Mouse (Mus musculus) brain, embryonic 14.5 days (tissue): ENCODE measurements around the gene Lmx1a. TPM values are rescaled to one million over a fixed set of nuclear protein-coding genes. Genes with fewer than 3 reads are reported as not detected.

Experiments
- DNase-seq: peaks from one replicate; pipeline ENCODE4 v3.0.0-alpha.2; 2011; ENCODE audit warnings: low read depth
- CTCF ChIP-seq: fragments of 200-500 bp; IDR thresholded peaks from 2 replicates; pipeline ENCODE4 v1.5.1; 2012; ENCODE audit warnings: inconsistent platforms, mild to moderate bottlenecking, moderate library complexity, borderline replicate concordance; ENCODE audit not compliant: insufficient read depth, insufficient read length; ENCODE audit errors: extremely low read depth
- POLR2A ChIP-seq: fragments of 200-500 bp; IDR thresholded peaks from 2 replicates; pipeline ENCODE4 v1.6.1; 2012; ENCODE audit warnings: mild to moderate bottlenecking, inconsistent platforms, borderline replicate concordance; ENCODE audit not compliant: poor library complexity, insufficient read depth, insufficient read length, severe bottlenecking; ENCODE audit errors: extremely low read depth
- polyA plus RNA-seq: library from polyadenylated mRNA; depleted of rRNA; stranded (reverse); fragments of >200 nt; gene quantifications from 2 replicates; pipeline ENCODE4 v1.2.3, GENCODE M21; 2012

The Lmx1a gene
- polyA plus RNA-seq, 1 experiment, result 8.4 TPM

DNA sequence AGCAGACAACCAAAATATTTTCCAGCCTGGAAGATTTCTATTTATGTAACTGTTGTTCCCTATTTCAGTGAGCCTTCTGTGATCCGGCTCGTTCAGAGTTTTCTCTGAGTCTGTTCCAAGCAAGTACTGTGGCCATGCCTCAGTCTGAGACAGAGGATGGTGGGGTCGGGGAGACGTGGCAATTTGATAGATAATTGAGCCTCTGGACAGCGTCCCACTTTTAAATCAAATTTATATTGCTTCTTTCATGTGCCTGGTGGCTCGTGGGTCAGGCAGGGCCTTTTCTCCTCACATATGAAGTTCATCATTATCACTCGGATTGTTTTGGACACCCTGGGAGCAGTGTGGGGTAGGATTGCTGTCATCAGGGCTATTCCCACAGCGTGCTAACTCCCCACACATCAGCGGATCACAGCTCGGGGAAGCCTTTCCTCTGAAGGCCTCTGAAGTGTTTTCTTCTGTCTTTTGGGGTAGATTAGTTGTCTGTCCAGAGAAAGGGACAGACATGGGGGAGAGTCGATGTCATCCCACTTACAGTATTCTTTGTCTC, 6.9 kb downstream of the Lmx1a start:
- no peak for TF ChIP-seq CTCF
- TF ChIP-seq POLR2A, result no peak
- DNase-seq, result no peak

DNA sequence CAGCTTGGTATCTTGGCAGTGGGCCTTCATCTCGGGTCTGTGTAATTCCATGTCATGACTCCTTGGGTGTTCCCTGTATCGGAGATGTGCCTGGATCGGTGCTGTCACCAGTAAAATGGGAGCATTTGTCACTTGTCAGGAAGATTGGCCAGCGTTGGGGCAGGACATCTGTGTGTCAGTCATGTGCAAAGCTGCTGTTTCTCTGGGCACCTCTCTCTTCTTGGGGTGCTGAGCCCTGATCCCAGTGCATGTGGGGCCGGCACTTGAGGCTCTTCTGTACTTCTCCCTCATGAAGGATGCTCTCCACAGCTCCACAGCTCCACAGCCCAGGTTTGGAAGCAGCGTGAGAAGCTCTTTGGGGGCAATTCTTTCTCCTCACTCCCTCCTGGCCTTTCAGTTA, 10.7 kb downstream of the Lmx1a start:
- TF ChIP-seq CTCF, result no peak
- no peak for TF ChIP-seq POLR2A
- no peak for DNase-seq

DNA sequence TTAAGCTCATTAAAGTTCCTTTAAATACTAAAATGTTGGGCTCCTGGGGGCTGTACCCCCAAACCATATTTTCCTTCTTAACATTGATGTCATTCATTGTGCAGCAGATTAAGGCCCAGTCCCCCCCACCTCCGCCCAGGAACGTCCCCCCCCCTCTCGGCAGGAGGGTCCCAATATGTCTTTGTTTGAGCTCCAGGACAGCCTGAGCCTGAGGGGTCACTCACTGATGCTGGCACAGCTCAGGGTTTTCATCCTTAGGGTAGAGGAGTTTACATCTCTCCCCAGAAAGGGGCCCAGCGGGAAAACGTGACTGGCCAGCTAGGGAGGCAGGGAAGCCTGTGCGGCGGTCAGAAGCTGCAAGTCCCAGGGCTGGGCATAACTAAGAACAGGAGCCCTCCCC, 11.2 kb downstream of the Lmx1a start:
- no peak for TF ChIP-seq POLR2A
- no peak for TF ChIP-seq CTCF
- DNase-seq, result no peak

DNA sequence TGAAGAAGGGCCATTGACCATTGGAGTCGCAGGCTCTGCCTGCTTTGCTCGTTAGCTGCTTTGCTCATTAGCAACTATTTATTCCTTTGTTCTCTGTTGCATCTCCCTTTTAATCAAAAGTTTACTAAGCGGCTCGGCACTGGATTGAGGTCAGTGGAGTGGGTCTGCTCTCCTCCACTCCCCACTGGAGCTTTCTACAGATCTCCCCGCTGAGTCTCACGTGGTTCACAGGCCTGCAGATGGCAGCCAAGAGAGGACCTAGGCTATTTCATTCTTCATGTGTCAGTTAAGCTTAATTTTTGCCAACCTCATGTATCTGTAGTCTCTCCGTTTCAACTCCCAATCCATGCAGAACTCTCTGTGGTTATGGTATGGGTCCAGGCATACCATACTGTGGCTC, 16.5 kb downstream of the Lmx1a start:
- TF ChIP-seq CTCF, result no peak; the same call in 1 of the 2 replicates
- TF ChIP-seq POLR2A, result no peak
- DNase-seq, result no peak

DNA sequence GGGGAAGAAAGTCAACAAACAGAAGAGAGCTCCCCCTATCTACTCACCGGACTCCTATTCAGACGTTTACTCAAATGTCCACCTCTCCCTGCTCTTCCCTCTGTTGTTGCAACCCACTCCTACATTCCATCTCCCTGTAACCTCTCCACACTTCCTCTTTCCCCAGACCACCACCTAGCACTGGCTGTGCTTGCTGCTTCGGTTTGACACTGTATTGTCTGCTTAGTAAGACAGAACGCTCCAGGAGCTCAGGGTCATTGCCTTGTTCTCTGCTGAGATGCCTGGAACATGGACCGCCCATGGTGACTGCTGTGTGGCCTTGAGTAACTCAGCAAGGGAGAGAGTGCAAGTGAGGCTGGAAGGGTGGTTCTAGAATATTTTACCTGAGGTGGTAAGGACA, 19.7 kb downstream of the Lmx1a start:
- TF ChIP-seq CTCF (no peak), POLR2A (no peak)
- DNase-seq, result no peak

DNA sequence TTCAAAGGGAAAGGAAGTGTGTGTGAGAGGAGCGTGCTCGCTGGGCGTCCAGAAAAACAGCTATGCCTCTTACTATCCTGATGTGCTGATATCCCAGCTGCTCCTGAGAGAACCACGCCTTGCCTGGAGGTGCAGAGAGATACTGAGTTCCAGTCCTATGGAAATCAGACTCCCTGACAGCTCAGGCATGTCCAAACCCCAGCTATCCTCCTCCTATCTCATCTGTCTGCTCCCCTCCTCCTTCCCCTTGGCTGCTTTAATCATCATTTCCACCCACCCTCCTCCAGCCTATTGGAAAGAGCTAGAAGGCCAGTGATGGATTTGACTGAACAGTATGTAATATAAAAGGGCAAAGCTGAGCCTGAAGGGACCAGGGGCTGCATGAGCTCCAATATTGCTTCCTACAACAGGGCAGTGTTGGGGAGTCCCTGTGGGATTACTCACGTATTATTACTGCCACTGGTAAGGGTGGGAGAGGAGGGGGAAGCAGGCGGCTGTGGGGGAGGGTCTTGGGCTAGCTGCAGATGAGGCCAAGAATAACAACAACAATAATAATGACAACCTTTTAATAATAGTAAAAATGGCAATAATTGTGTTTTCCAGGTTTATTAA, 26.8 kb downstream of the Lmx1a start:
- TF ChIP-seq POLR2A (no peak), CTCF (no peak)
- DNase-seq, result peak; percentile 47

DNA sequence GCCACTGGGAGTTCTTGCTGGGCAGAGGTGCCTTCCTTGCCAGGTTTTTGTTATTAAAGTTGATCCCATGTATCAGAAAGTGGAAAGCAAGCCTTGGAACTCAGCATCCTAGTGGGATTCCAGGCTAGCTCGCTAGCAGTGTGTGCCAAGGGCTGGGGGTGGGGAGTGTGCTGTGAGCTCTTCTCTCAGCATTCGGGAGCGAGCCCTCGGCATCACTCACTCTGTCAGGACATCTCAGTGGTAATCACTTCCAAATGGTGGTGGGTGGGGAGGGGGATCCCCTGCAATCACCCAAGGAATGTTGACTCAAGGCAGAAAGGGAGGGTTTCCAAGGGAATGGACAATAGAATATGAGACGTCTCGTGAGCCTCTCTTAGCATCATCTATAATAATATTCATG, 45.4 kb downstream of the Lmx1a start:
- no peak for TF ChIP-seq POLR2A
- TF ChIP-seq CTCF, result no peak
- DNase-seq, result no peak

DNA sequence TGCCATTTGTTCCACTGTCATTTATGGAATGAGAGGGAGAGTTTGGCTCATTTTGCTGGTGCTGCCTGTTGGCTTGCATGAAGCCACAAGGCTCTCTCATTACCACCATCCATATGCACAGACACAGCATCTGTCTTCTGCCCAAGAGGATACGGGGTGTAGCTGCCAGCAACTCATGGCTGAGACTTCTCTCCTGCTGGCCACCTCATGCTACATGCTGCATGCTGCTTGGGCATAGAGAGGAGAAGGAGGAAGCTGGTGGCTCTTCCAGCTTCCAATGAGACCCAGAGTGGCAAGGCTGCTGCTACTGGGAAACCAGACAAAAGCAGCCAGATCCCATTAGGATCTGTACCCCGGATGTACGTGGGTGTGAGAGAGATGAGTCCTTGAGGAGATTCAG, 47.8 kb downstream of the Lmx1a start:
- TF ChIP-seq POLR2A (no peak), CTCF (no peak; the same call in 1 of the 2 replicates)
- peak; percentile 48 for DNase-seq

DNA sequence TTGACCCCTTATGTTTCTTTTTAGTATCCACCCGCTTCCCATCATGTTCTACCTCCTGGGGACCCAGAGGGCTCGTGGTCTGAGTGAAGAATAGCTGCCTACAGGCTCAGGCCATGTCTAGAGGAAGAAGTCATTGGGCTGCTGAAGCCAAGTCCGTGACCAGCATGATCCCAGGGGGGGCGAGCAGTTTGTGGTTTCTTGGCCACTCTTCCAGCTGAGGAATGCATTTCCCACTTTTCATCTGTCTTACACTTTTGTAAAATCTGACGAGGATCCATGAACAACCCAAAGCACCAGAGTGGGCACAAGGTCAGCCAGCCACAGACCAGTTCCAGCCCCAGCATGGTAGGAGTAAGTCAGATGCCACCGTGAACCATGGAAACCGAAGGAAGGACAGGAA, 50.2 kb downstream of the Lmx1a start:
- TF ChIP-seq POLR2A, result no peak
- no peak for TF ChIP-seq CTCF
- no peak for DNase-seq

DNA sequence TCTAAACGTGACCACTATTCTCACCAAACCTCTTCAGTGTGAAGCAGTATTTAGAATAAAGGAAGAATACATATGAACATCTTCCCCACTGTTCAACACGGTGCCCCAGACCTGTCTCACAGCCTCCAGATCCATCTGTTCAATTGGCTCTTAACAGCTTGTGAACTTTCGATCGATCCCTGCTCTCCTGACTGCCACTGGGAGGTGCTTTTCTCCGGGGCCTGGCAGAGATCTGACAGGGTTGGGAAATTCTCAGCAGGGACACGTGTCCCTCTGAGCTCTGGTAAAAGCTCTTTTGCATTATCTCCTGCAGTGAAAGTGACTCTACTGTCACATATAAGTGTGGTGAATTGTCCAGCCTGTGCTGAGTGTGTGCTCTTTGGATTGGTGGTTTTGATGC, 57.6 kb downstream of the Lmx1a start:
- peak; percentile 25 for DNase-seq

DNA sequence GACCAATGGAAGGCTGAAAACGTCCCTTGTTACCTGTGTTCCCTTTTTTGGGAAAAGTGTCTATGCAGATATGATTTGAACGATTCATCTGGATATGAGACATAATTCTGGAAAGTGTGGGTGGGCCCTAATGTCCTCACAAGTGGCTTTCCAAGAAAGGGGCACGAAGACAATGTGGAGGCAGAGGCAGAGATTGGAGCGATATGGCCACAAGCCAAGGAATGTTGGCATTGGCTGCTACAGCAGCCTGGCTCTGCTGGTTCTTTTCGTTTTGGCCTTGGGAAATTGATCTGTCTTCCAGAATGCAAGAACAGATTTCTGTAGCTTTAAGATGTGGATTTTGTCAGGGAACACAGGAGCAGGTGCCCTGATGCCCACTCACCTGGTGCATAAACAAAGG, 63.6 kb downstream of the Lmx1a start:
- TF ChIP-seq POLR2A, result no peak
- TF ChIP-seq CTCF, result no peak

More for the DNA sequence above, 57.6 kb downstream of the Lmx1a start:
- TF ChIP-seq CTCF, result no peak

DNA sequence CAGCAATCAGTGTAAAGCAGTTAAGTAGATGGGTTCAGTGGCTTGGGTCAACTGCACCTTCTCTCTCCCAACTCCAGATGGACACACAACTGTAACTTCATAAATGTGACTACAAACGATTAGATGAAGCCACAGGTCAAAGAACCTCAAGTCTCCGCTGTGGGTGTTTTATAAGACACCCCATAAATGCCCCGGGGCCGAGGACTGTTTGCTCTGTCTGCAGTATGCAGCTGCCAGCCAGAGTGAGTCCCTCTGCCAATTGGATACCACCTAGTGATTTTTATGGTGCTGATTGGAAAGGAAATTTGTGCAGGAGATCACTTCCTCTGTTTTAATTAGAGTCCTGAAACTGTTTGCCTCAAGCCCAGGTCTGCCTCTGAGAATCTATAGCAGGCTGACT, 65.0 kb downstream of the Lmx1a start:
- DNase-seq, result no peak
- TF ChIP-seq CTCF (no peak), POLR2A (no peak)

More for the DNA sequence above, 63.6 kb downstream of the Lmx1a start:
- DNase-seq, result peak; percentile 68
